Mouse (Mus musculus) hindbrain, embryonic 11.5 days (tissue): ENCODE results near the gene Mib2. TPM values are rescaled to one million over a fixed set of nuclear protein-coding genes. Genes with fewer than 3 reads are reported as not detected.
"Not testable (repeated sequence)": the region's sequence is repeated elsewhere in the genome, so short reads cannot be mapped to it uniquely, and the experiment has no call there.

ENCODE experiments used
- ATAC-seq: fragments of 200-750 bp; cut with Nextera tagmentation; 2 replicates; pipeline ENCODE4 v1.8.0; 2017; ENCODE audit warnings: mild to moderate bottlenecking, moderate TSS enrichment, moderate library complexity; ENCODE audit not compliant: low FRiP score
- DNase-seq: peaks from one replicate; pipeline ENCODE4 v3.0.0-alpha.2; 2015; ENCODE audit warnings: low spot score
- H3K27ac ChIP-seq: fragments of 300-500 bp; sonication (generic); 2 replicates; pipeline ENCODE4 v1.5.1; 2014; ENCODE audit warnings: mild to moderate bottlenecking, low read depth, low read length
- H3K27me3 ChIP-seq: fragments of 300-500 bp; sonication (generic); 2 replicates; pipeline ENCODE4 v1.6.1; 2014; ENCODE audit warnings: mild to moderate bottlenecking, low read length, moderate library complexity, mixed read lengths; ENCODE audit not compliant: control insufficient read depth, insufficient read depth
- H3K36me3 ChIP-seq: fragments of 300-500 bp; sonication (generic); 2 replicates; pipeline ENCODE4 v1.6.1; 2014; ENCODE audit warnings: mild to moderate bottlenecking, low read length, moderate library complexity, mixed read lengths; ENCODE audit not compliant: control insufficient read depth, insufficient read depth
- H3K4me1 ChIP-seq: fragments of 300-500 bp; sonication (generic); replicated peaks from 2 replicates; pipeline ENCODE4 v1.6.1; 2014; ENCODE audit warnings: low read length, mixed read lengths; ENCODE audit not compliant: control insufficient read depth, insufficient read depth
- H3K4me2 ChIP-seq: fragments of 300-500 bp; sonication (generic); replicated peaks from 2 replicates; pipeline ENCODE4 v1.6.1; 2014; ENCODE audit warnings: mild to moderate bottlenecking, low read depth, low read length
- H3K4me3 ChIP-seq: fragments of 300-500 bp; sonication (generic); 2 replicates; pipeline ENCODE4 v1.5.1; 2014; ENCODE audit warnings: low read depth, low read length
- H3K9ac ChIP-seq: fragments of 300-500 bp; sonication (generic); 2 replicates; pipeline ENCODE4 v1.6.1; 2014; ENCODE audit warnings: low read depth, low read length
- H3K9me3 ChIP-seq: fragments of 300-500 bp; sonication (generic); 2 replicates; pipeline ENCODE4 v1.6.1; 2016; ENCODE audit warnings: low read length; ENCODE audit not compliant: control insufficient read depth
- WGBS: fragments of 180-500 bp; shearing (Covaris S2); extraction: QIAGEN DNeasy Blood & Tissue Kit; methylation state at CpG from one replicate; pipeline ENCODE4 v1.1.7; 2014; 5-methylcytosine and 5-hydroxymethylcytosine counted together
- polyA plus RNA-seq: library from polyadenylated mRNA; unstranded; fragments of >200 nt; fragmentation: Nextera tagmentation; extraction: Ambion mirVana; gene quantifications from 2 replicates; pipeline ENCODE4 v1.2.1, GENCODE M21; 2014

Gene Mib2
- polyA plus RNA-seq, 1 experiment from 2014 or later: 9.9 TPM

DNA sequence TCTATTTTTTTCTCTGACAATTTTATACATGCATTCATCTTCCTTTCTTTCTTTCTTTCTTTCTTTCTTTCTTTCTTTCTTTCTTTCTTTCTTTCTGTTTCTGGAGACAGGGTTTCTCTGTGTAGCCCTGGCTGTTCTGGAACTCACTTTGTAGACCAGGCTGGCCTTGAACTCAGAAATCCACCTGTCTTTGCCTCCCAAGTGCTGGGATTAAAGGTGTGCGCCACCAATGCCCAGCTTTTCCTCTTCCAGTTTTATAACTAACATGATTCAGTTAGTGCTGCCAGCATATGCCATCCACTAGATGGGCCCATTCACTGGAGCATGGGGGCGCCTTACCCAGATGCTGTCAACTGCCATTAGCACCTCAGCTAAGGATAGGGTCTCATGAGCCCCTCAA, 23.7 kb downstream of the Mib2 start, which contains the start of gene Gm10563:
TSS of gene Gm10563 (minus strand) at position 101 of the 400 bp plus-strand sequence.
- H3K9ac ChIP-seq, ATAC-seq, H3K4me2 ChIP-seq, DNase-seq, H3K27ac ChIP-seq, H3K27me3 ChIP-seq, H3K4me1 ChIP-seq, H3K9me3 ChIP-seq, H3K4me3 ChIP-seq: not testable (repeated sequence)
- peaks cover 16% of the 10 kb centered on the region for H3K36me3 ChIP-seq
- 100% methylated on average over 2 of the region's 2 CpGs for WGBS

DNA sequence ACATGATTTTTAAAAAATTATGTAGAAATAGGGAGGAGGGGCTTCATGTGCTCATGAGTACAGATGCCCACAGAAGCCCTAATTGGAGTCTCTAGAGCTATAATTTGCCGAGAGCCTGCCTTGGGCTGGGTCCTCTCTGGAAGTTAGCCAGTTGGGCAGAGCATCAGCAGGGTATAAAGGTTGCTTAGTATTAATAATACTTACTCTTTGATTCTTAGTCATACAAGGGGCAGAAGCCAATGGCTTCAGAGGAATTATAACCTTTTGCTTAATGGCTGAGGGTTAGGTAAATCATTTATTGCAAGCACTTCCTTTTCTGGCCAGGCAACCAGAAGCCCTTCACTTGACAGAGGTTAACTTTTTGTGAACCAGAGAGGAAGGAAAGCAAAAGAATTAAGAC, 25.5 kb downstream of the Mib2 start:
- H3K36me3 ChIP-seq: peaks cover 16% of the 10 kb centered on the region
- no peak overlapping the region for H3K27ac ChIP-seq
- no peaks in the 10 kb centered on the region for H3K9me3 ChIP-seq
- DNase-seq: no peak
- H3K4me3 ChIP-seq: no peak overlapping the region
- H3K4me1 ChIP-seq: no peaks in the 10 kb centered on the region
- no peaks in the 10 kb centered on the region for H3K27me3 ChIP-seq
- ATAC-seq: no peak
- WGBS: 97% methylated on average over 1 of the region's 1 CpGs
- no peak overlapping the region for H3K4me2 ChIP-seq
- H3K9ac ChIP-seq: no peak overlapping the region

DNA sequence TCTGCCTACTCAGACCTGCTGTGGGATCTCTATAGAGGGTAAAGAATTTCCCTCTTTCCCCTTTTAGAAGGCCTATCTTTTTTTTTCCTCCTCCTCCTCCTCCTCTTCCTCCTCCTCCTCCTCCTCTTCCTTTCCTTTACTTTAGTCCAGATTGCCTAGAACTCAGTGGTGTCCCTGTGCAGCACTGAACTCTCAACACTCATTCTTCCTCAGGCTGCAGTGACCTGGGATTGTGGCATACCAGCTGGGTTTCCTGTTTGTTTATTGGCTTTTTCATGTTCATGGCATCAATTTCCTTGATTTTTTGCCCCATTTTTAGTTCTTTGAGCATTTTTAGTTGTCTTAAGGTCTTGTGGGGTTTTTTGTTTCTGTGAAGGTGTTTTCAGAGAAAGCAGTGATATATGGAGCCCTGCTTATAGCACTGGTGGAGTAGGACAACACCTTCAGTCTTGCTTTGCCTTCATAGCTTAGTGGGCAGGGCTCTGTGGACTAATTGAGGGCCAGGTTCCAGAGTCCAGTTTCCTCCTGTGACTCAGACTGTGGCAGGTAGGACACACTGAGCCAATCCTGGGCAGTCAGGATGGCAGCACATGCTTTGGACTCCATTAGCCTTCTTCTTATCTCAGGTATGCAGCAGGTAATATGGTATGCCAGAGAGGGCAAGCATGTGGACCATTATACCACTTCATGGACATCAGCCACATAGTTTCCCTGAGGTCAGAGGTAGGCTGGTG, 33.1 kb downstream of the Mib2 start:
- ATAC-seq: no peak
- Histone ChIP-seq H3K4me3 (no peak overlapping the region), H3K9me3 (no peaks in the 10 kb centered on the region), H3K27me3 (no peaks in the 10 kb centered on the region), H3K27ac (no peak overlapping the region), H3K36me3 (peaks cover 24% of the 10 kb centered on the region), H3K9ac (no peak overlapping the region), H3K4me1 (no peaks in the 10 kb centered on the region), H3K4me2 (no peak overlapping the region)
- no peak for DNase-seq

DNA sequence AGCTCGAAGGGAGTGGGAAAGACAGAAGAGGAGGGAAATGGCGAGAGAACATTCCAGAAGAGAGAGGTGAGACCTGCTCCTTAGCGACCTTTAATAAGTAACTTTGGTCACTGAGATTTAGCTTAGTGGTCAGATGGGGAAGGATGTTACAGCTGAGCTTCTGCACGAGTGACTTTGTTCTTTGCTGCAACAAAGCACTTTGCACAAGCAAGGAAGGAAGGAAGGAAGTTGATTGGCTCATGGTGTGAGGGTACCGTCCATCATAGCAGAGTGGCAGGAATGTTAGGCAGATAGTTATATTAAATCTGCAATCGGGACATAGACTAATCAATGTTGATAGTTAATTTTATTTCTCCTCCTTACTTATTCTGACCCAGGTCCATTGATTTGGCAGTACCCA, 38.7 kb downstream of the Mib2 start:
- Histone ChIP-seq H3K9me3 (no peaks in the 10 kb centered on the region), H3K36me3 (peaks cover 19% of the 10 kb centered on the region), H3K27ac (no peak overlapping the region), H3K4me2 (no peak overlapping the region), H3K27me3 (no peaks in the 10 kb centered on the region), H3K4me3 (no peak overlapping the region), H3K9ac (no peak overlapping the region), H3K4me1 (no peaks in the 10 kb centered on the region)
- DNase-seq: no peak
- 88% methylated on average over 6 of the region's 6 CpGs for WGBS
- no peak for ATAC-seq

DNA sequence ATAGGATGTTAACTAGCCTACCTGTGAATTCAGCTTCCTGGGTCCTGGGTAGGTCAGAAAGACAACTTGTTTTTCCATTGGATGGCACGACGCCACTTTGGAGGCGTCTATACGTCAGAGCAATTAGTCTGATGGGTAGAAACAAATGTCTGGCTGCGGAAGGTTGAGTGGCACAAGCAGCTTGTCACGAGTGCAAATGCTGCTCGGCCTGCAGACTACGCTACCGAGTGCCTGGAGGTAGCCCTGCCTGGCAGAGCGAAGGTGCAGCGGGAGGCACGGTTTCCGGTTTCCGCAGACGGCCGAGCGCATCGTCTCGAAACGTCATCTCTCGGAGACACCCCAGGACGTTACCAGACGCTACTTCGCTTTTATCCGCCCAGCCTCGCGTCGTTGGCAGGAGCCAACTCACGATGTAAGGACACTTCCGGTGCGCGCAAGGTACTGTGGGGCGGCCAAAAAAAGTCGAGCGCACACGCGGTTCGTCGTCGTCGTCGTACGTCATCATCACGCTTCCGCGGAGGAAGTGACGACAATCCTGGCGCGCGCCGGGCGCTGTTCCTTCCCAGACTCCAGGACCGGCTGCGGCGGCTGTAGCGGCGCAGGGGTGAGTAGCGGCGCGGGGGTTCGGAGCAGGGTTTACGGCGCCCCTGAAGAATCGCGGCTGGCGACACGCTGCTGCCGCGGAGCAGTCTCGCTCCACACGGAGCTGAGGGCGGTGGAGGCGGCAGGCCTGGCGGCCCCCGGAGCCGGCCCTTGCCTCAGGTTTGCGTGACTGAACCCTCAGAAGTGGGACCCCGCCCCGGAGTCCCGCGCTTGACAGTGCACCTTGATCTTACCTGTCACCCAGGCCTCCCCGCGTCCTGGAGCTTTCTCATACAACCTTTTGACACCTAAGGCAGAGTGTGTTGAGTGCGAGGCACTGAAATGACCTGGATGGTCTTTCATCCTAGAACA, 44.4 kb downstream of the Mib2 start, which contains the start of gene Cdk11b:
TSS of gene Cdk11b (plus strand) at position 517 of the 954 bp plus-strand sequence.
- under 1% methylated on average over 80 of the region's 84 CpGs for WGBS
- peak; percentile 100 for ATAC-seq
- no peaks in the 10 kb centered on the region for H3K36me3 ChIP-seq

DNA sequence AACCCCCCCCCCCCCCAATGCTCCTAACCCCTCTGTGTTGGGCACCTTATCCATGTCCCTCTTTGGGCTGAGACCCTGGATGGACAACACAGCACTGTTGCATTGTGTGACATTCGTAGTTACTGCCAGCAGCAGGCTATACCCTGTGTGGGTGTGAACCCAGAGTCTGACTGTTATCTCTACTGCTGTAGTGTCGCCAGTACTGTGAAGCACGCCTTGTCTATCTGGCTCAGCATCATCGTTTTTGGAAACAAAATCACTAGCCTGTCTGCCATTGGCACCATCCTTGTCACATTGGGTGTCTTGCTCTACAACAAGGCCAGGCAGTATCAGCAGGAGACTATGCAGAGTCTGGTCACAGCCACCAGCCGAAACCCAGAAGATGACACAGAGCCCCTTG, 50.7 kb downstream of the Mib2 start:
- Histone ChIP-seq H3K27ac (no peak overlapping the region), H3K4me3 (no peak overlapping the region), H3K36me3 (peaks cover 14% of the 10 kb centered on the region; the same call in 1 of the 2 replicates), H3K27me3 (no peaks in the 10 kb centered on the region), H3K4me1 (no peaks in the 10 kb centered on the region), H3K9ac (no peak overlapping the region), H3K9me3 (no peaks in the 10 kb centered on the region), H3K4me2 (no peak overlapping the region)
- DNase-seq (no peak), ATAC-seq (no peak)
- WGBS: 92% methylated on average over 5 of the region's 5 CpGs

More for the DNA sequence above, 44.4 kb downstream of the Mib2 start, which contains the start of gene Cdk11b:
- Histone ChIP-seq H3K4me1 (no peaks in the 10 kb centered on the region), H3K4me3 (peak within 1 kb of the TSS; percentile 96), H3K9me3 (no peaks in the 10 kb centered on the region), H3K27ac (peak within 1 kb of the TSS; percentile 78), H3K27me3 (no peaks in the 10 kb centered on the region), H3K9ac (peak within 1 kb of the TSS; percentile 88), H3K4me2 (peak within 1 kb of the TSS; percentile 75)
- peak; percentile 98 for DNase-seq

DNA sequence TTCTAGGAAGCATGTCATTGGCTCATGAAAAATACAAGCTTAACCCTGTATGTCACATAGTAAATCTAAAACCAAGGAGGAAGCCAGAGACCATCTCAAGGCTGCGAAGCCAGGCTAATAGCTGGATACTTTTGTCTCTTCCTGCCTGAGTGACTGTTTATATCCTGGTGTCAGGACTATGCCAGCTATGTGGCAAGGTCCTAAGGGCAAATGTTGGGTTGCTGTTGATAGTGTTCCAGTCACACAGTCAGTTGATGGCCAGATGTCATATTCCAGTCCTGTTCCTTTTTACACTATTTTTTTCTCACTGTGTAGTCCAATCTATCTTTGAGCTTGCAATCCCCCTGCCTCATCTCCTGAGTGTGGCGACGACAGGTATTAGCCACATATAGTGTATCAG, 55.7 kb downstream of the Mib2 start:
- Histone ChIP-seq H3K4me1 (no peaks in the 10 kb centered on the region), H3K9ac (no peak overlapping the region), H3K4me2 (no peak overlapping the region), H3K36me3 (peaks cover 15% of the 10 kb centered on the region; the same call in 1 of the 2 replicates), H3K27ac (no peak overlapping the region), H3K4me3 (no peak overlapping the region), H3K9me3 (no peaks in the 10 kb centered on the region), H3K27me3 (no peaks in the 10 kb centered on the region)
- 94% methylated on average over 3 of the region's 3 CpGs for WGBS
- DNase-seq (no peak), ATAC-seq (no peak)

DNA sequence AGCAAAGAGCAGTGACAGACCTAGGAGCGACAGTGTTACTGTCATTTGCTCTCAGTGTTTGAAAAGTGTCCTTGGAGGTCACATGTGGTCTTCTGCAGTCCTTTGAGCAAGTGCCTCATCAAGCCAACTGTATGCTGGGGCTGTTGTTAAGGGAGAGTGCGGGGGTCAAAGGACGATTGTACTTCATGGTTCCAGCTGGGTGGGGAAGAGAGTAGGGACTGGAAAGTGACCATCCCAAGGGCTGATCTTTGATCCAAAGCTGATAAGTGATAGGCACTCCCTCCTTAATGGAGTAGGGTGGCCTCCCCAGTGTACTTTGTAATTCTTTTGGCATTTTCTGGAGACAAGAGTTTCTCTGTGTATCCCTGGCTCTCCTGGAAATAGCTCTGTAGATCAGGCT, 57.1 kb downstream of the Mib2 start:
- Histone ChIP-seq H3K4me3 (no peak overlapping the region), H3K4me2 (no peak overlapping the region), H3K27ac (no peak overlapping the region), H3K36me3 (peaks cover 8% of the 10 kb centered on the region; the same call in 1 of the 2 replicates), H3K4me1 (no peaks in the 10 kb centered on the region), H3K9me3 (no peaks in the 10 kb centered on the region), H3K27me3 (no peaks in the 10 kb centered on the region), H3K9ac (no peak overlapping the region)
- whole genome bisulfite sequencing: 93% methylated on average over 3 of the region's 3 CpGs
- ATAC-seq (no peak), DNase-seq (no peak)
